Mouse (Mus musculus): ENCODE results near the gene Hdac11.
A peak's percentile ranks its signal among the peaks of the same experiment; 100 is the strongest.
"Not testable (repeated sequence)": the region's sequence is repeated elsewhere in the genome, so short reads cannot be mapped to it uniquely, and the experiment has no call there.

The Hdac11 gene

DNA sequence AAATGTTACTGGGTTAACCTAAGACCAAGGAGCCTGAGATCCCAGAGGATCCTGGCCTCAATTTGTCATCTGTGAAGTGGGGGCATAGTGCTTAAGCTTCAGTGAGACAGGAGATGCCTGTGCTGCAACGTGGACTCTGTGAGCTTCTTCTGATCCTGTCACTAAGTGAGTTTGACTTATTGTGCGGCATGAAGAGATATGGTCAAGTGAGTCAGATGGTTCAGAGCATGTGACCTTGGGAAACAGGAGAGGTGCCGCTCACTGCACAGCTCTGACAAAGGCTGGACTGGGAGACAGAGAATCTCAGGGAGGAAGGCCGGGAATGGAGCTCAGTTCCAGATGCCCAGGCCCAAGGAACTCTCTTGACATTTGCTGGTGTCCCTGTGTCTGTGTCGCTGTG is 49.3 kb downstream of the Hdac11 start:
- no peak for DNase-seq

DNA sequence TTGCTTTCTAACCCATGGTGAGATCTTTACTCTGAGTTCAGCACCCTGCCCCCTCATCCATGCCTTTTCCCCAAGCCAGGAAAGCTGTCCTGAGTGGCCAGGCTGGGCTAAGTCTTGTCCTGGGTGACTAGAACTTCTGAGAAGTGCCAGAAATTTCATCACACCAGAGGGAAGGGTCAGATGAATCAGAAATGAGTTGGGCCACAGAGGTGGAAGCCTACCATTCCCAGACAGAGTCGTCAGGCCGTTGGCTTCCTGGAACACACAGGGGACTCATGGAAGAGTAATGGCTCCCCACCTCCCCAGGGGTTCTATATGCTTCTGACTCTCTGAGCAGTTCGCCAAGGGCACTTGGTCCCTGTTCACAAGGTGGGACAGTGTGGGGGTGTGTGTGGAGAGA is 51.0 kb downstream of the Hdac11 start:
- DNase-seq: no peak

DNA sequence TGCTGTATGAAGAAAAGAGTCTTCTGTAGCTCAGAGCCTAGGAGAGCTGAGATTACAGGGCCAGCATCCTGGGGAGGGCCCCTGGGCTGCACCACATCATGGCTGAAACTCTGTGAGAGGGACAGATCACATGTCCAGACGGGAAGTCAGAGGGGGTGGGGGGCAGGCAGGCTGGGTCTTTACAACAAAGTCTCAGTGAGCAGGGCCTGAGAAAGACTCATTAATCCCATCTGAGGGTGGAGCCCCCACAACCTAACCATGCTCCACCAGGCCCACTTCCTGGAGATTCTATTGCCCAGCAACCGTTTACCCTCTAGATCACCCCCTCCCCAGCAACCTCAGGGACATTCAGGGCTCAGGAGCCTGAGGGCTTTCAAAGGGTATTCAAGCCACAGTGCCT is 53.3 kb downstream of the Hdac11 start:
- DNase-seq: no peak

DNA sequence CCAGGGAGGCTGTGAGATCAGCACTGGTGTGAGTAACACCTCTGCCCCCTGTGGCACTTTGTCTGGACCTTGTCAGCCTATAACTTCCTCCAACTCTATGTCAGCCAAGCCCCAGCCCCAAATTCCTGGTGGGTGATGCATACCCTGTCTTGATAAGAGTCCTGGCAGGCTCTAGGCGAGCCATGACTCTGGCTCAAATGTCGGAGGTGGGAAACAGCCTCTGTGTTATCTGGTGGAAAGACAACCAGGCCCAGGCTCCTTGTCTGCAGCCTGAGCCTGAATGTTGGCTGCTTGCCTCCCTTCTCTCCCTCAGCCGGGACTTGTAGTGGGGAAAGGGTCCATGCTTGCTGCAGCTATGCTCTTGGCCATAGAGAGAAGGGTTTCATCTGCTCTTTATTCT is 54.4 kb downstream of the Hdac11 start:
- no peak for DNase-seq

DNA sequence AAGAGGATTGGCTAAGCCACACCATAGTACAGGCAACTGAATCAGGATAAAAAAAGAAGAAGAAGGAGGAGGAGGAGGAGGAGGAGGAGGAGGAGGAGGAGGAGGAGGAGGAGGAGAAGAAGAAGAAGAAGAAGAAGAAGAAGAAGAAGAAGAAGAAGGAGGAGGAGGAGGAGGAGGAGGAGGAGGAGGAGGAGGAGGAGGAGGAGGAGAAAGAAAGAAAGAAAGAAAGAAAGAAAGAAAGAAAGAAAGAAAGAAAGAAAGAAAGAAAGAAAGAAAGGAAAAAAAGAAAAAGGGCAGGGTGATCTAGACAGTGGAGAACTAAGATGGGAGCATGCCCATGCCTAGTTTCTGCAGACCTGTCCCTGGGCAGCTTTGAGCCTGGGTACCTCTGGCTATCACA is 55.7 kb downstream of the Hdac11 start, which contains the start of gene Fbln2:
TSS of gene Fbln2 (plus strand) at position 301 of the 400 bp plus-strand sequence.
- DNase-seq: not testable (repeated sequence)

DNA sequence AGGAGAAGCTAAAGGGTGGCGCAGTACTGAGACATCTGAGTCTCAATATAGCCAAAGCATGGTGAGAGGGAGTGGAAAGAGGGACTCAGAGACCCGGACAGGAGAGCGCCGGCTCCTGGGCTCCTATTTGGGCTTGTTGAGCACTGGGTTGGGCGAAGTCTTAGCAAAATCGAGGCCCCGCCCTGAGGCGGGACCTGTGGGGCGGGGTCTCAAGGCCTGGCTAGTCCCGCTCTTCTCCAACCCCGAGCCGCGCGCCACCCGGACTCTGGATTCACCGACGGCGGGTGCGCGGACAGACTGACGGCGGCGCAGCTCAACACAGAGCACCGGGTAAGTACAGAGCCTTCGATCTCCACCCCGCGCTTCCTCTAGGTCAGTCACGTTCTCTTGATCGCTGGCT is 56.1 kb downstream of the Hdac11 start:
- DNase-seq: peak; percentile 74

DNA sequence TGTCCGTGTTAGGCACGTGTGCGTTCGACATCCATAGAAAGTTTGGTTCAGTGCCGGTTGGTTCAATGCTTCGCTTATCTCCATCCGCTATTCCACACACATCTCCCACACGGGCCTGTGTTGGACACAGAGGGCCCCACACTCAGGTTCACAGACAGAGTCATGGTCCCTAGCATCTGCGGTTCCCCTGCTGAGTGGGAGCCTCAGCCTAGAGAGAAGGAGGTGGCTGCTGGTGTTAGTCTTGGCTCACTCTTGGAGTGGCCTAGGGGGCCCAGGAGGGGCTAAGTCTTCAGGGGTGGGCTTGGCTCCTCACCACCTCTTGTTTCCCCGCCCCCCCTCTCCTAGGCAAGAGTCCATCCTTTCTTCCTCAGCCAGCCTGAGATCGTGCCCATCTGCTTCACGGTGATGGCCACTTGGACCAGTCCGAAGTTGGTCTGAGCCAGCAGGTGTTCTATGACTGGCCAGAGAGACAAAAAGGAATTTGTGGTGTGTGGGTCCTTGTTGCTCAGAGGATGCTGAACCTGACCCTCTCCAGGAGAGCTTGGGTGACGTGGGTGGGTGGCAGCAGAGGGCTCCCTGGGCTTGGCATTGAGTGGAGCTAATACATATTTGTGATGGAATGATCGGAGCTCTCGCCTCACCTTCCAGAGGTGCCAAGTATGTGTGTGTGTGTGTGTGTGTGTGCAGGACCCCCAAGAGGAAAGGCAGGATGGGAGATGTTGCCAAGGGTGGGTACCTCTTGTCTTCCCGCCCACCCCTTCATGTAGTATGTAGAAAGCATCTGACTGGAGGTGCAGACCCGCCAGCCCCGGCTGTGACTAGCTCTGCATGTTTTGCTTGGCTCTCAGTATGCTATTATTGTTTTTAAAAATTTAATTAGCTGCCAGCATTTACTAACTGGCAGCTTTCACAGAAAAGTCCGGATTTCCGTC is 57.1 kb downstream of the Hdac11 start:
- DNase-seq: no peak

DNA sequence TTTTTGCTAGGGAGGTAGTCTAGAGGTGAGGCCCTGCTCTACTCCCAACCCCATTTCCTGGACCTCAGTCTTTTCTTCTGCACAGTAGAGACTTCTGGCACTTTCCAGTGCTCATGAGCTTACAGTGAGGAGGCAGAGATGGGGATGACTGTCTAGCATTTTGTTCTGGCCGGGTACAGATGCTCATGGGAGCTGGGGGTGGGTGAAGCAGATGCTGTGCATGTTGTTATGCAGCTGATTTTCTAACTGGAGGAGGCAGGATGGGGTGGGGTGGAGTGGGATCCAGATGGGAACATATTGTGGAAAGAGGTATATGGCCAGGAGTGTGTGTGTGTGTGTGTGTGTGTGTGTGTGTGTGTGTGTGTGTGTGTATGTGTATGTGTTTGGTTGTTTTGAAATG is 59.0 kb downstream of the Hdac11 start:
- no peak for DNase-seq

DNA sequence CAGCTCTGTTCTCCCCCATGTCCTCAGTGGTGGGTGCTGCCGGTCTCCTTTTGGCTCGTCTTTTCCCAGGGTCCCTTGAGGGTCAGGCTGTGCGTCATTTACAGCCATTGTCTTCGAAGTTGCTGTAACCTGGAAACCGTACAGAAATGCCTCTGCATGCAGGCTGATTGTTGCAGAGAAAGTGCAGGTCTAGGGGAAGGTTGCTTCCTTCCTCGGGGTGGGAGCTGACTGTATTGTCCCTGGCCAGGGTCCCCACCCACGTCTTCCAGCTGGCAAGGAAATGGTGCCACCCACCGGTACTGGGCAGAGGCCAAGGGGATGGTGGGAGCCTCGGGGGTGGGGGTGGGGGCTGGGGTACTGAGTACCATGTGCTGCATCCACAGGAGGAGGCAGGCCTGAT is 62.0 kb downstream of the Hdac11 start:
- DNase-seq: peak; percentile 26

DNA sequence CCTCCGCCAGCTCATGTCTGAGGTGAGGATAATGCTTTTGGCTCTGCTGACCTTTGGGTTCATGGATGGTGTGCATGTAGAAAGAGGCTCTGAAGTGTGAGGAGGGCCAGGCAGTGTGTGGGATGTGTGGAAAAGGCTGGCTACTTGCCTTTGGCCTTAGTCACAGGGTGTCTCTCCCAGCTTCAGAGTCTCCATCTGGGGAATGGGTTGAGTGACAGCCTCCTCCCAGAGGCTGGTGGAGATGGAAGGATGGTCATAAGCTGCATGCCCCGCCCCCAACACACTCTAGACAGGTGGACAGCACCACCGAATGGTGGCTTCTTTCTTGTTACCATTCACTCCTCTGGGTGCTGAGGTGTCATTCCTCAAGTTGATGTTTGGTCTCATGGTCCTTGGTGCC is 62.4 kb downstream of the Hdac11 start:
- no peak for DNase-seq

DNA sequence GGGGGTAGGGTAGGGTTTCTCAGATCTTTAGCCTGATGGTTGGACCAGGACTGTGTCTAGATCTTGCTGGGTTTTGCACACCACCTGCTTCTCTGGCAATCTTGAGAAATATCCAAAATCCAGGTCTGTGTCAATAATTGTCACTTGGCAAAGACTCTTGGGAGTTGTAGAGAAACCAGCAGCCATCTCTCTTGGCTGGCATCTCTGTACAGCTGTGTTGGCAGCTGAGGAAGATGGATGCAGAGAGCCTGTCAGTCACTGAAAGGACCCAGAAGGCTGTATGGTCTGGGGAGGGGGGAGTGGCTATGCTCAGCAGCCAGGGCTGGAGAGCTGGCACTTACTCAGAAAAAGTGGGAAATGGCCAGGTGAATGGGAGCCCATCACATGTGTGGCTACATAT is 63.6 kb downstream of the Hdac11 start:
- DNase-seq: no peak

DNA sequence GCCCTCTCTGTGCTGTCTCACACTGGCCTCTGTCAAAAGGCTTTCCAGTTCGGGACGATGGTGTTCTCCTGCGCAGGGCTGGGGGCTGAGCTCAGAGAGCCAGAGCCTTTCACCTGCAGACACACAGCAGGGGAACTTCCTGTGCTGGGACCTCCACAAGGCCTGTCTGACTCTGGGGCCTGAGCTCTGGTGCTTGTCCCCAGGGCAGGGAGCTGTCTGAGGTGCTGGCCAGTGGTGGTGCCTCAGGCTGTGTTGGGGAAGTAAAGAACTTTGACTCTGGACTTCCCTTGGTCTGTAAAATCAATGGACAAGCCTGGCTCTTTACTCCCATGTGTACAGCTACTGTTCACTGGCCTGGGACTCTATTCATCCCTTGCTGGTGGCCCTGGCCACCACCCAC is 64.6 kb downstream of the Hdac11 start:
- no peak for DNase-seq

DNA sequence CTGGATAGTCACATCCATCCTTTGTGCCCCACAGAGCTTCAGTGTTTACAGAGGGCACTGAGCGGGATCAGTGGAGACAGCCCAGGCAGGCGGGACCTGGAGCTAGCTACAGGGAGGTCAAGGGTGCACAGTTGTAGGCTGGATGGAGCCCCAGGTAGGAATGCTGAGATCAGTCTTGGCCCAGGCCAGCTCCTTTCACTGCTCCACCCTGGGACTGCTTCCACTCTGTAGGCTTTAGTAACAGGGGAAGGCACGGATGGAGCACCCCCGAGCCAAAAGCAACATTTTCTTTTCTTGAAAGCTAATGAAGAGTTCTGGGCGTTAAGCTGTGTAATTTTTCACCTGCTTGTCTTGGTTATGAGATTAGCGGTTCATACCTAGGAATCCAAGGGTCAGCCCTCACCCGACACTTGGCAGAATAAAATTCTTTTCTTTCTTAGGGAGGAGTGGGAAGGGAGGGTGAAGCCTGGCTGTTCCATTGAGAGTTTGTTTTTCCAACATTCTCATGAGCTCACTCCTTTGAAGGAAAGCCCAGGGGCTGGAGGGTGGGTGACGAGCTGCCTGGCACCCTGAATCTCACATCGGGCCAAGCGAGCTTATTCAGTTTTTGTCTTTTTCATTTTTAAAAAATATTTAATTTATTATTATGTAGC is 66.4 kb downstream of the Hdac11 start:
- peak; percentile 26 for DNase-seq
